Mouse (Mus musculus) left cerebral cortex, adult 9 months (tissue): ENCODE measurements around the gene Gng12.
"Not testable (repeated sequence)": the region's sequence is repeated elsewhere in the genome, so short reads cannot be mapped to it uniquely, and the experiment has no call there.

ENCODE experiments used
- DNase-seq, 2 experiments: peaks; one replicate each; pipeline ENCODE4 v3.0.0; 2022; ENCODE audit warnings: low spot score in 2 of 2

Gng12 gene

DNA sequence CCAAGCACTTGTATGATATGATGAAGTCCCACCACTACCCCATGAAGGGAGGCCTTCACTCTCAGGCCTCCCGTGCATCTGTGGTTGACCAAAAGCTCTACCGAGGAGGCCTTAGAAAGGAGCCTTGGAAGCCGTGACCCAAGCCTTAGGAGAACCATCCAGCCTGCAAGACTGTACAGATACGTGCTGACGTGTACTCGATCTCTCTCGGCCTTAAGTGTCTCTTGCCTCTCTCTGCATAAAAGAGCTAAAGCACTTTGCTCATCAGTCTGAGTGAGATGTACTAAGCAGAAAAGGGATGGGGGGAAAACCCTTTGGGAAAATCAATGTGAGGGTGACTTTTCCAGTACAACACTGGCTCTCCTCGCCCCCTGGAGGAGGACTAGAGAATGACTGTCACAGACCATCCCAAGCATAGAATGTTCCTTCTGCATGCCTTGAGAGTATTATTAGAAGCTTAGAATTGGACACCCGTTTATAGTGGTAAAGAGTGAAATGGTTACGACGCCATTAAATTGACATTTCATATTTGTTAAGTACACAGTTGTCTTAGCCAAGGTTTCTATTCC lies 59.0 kb downstream of the Gng12 start:
- DNase-seq, result peak in 1 of 2 experiments; percentile 59

DNA sequence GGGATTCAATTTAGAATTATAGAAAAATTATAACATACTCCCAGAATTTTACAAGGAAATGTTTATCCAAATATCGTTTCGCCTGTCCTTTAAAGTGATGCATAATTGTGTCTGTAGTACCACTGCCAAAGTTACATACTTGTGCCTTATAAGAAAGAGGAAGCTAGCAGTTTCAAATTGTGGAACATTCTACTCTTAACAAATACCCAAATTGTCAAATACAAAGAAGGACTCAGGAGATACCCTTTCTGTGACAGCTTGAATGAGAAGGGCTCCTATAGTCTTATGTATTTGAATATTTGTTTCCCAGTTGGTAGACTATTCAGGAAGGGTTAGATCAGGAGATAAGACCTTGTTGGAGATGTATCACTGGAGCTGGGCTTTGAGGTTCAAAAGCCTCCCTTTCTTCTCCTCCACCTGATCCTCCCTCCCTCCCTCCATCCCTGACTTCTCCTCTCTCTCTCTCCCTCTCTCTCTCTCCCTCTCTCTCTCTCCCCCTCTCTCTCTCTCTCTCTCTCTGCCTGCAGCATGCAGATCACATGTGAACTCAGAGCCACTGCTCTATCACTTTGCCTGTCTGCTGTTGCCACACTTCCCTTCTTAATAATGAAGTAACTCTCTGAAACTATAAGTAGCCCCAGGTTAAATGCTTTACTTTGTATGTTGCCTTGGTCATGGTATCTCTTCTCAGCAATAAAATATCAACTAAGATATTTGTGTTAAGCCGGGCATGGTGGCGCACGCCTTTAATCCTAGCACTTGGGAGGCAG lies 62.5 kb downstream of the Gng12 start:
- no peak for DNase-seq

GRCm38 (mm10) chr6:66962582-66963043 lies 66.4 kb downstream of the Gng12 start:
- DNase-seq, result peak in 1 of 2 experiments; percentile 50

DNA sequence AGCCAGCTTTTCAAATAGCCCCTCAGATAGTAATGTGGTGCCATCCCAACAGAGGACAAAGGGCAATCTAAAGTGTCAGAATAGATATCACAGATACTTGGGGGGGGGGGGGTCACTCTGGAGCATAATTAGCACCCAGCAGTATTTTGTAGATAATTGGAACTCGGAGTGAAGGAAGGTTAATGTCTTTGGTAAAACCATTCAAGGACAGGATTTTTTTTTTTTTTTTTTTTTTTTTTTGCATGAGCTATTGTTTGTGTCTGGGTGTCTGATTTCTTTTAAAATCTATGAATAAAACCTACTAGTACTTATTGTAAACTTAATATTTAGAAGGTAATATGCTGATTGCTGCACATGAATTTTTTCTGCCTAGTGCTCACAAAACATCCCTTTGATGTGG lies 66.9 kb downstream of the Gng12 start:
- DNase-seq, result no peak

DNA sequence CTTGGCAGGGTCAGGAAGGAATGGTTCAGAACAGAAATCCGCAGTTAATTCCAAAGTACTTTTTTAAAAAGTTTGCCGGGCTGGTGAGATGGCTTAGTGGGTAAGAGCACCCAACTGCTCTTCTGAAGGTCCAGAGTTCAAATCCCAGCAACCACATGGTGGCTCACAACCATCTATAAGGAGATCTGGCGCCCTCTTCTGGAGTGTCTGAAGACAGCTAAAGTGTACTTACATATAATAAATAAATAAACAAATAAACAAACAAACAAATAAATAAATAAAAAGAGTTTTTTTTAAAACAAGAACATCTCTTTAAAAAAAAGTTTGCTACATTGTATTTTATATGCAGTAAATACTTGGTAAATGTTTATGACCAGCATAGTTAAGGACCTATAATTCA lies 67.5 kb downstream of the Gng12 start:
- not testable (repeated sequence) for DNase-seq

DNA sequence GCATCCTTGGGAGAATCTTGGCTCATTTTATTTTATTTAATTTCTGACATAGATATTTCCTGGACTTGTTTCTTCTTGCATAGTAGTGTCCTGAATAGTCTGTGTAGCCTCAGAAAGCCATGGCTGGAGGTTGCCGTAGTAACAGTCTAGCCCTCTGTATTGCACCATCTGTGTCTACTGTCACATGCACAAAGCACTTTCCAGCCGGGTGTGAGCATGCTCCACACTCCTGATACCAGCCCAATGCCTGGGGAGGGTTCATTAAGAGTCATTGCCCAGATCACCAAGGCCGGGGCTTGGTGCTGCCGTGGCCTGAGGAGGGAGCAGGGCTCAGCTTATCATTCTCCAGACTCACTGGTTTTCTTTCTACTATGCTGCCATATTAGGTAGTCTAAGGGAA lies 68.0 kb downstream of the Gng12 start:
- DNase-seq, result peak in 1 of 2 experiments; percentile 34

- DNase-seq, result no peak
Observed at GRCm38 (mm10) chr6:66965203-66965602, 69.0 kb downstream of the Gng12 start.

DNA sequence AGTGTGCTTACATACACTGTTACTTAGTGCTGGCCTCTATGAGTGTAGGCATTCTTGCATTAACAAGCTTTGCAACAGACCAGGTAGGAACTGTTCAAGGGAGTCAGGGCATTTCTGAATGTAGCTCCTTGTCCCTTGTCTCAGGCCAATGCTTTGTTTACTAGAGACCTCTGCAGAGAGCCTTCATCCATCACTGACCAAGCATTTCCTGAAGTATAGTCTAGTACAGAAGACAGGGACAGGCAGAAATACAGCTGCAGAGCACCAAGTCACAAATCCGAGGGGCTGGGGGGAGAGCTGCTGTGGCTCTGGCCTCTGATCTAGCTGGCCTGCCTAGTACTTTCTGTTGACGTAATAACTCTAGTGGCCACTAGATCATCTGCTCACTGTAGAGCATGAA lies 71.6 kb downstream of the Gng12 start:
- DNase-seq, result no peak

DNA sequence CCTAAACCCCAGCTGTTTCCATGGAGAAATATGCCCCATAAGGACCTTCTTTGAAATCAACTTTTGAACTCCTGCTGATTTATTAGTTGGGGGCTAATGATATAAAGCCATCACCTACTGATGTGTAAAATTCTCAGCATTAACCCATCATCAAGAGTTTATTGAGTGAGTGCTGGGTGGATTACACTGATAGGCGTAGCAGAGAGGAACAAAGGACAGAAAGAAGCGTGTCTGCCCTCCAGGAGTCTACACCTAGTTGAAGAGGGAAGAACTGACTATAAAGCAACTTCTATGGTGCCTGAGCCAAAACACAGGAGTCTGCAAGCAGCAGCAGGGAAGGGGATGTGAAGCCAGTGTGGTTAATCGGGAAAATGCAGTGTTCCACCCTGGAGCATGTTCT lies 73.2 kb downstream of the Gng12 start:
- DNase-seq, result no peak

DNA sequence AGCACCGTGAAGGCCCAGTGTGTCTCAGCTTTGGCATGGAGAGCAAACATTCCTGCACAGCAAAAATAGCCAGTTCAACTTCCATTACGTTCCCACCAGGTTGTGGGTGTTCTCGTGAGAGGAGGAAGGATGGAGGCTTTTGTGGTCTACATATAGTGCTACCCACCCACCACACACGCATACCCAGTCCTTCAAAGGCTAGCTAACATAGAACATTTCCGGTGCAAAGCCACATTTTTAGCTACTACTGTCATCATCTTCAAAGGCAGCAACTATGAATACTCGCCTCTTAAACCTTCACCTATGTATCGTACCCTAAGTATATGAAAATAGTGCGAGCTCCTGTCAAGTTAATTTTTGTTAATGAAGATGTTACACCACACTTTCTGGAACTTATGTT lies 76.1 kb downstream of the Gng12 start:
- no peak for DNase-seq

DNA sequence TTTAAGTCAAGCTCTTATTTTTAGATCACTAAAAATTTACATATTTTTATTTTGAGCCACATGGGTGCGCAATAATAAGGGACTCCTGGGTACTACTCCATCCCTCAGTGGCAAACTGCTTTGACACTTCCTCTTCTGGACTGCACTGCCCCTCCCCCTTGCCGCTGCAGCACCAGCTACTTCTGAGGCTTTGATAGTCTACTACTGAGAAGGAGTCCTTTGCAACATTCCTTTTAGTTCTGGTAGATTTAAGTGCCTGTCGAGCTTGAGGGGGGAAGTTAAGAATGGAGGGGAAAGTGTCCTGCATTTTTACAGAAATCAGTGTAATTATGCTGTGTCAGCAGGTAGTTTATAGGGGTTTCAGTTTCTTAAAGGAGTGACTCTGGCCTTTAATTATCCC lies 77.0 kb downstream of the Gng12 start:
- DNase-seq, result no peak

DNA sequence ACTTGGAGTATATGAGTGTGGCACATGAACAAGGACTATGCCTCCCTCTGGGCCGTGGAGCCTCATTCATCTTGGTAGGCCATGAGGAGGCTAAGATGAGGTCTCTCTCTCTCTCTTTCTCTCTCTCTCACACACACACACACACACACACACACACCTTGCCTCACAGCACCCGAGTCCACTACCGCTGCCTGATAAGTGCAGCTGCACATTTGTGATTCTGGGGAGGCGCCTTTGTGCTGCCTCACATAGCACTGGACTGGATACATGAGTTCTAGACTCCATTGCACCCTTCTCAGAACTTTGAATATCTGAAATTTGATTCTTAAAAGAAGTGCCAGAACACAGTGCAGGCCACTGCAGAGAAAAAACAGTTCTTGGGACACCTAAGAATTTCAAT lies 79.3 kb downstream of the Gng12 start:
- no peak for DNase-seq

DNA sequence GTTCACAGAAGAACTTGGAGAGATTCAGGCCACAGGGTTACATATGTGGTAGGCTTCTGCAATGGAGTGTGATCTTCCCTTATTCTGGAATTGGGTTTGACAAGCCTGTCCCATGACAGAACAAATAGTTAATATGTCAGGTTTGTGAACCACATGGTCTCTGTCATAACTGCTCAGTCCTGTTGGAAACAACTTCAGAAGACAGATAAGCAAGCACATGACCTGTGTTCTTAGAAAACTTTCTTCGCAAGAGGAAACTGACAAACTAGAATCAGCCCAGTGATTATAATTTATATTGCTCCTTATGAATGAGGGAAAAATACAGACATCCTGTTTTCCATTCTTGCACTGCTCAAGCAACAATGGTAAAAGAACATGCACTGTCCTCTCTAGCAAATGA lies 83.0 kb downstream of the Gng12 start:
- no peak for DNase-seq

GRCm38 (mm10) chr6:66980040-66980439 lies 83.8 kb downstream of the Gng12 start:
- DNase-seq, result no peak

GRCm38 (mm10) chr6:66981366-66981765 lies 85.2 kb downstream of the Gng12 start:
- no peak for DNase-seq

- DNase-seq, result no peak
Observed at GRCm38 (mm10) chr6:66981864-66982263, 85.7 kb downstream of the Gng12 start.

DNA sequence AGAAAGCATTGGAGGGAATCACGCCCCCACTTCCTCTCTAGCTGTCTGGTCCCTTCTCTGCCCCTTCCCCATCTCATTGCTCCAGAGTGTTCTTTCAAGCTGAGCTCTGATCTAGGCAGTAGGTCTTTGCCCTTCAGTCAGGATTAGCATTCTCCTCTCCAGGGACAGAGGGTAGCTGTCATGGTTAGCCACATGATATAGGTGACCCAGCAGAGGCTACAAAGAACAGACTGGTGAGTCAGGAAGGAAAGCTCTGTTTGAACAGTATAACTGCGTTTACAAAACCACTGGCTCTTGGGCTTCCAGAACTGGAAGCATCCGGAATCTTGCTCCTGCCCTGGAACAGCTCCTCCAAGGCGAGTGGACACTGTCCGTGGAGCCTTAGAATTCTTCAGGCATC lies 87.9 kb downstream of the Gng12 start:
- no peak for DNase-seq

DNA sequence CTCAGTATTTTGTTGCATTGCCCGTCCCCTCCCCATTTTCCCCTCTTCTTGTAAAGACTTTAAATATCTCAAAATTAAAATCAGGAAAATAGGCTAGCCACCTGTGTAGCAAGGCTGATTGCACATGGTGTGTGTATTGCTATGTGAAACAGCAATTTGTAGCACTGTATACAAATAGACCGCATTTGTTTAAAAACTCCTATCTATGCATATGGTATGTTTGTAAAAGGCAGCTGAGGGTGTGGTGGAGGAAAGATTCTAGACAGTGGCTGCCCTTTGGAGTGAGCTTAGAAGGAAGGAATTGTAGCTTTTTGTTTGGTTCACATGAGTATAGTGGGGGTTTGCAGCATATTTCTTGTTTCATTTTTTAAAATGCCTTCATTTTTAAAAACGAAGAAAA lies 88.5 kb downstream of the Gng12 start:
- no peak for DNase-seq

- no peak for DNase-seq
Observed at GRCm38 (mm10) chr6:66985500-66985899, 89.3 kb downstream of the Gng12 start.

- no peak for DNase-seq
Observed at GRCm38 (mm10) chr6:66986063-66986462, 89.9 kb downstream of the Gng12 start.

GRCm38 (mm10) chr6:66987643-66988042 lies 91.4 kb downstream of the Gng12 start:
- DNase-seq, result no peak

- no peak for DNase-seq
Observed at GRCm38 (mm10) chr6:66988363-66988762, 92.2 kb downstream of the Gng12 start.

GRCm38 (mm10) chr6:66989037-66989436 lies 92.8 kb downstream of the Gng12 start:
- DNase-seq, result no peak

- DNase-seq, result no peak
Observed at GRCm38 (mm10) chr6:66989518-66989917, 93.3 kb downstream of the Gng12 start.
